Mouse (Mus musculus) megakaryocyte, embryonic 14.5 days (primary cell): ENCODE data around the gene Ankrd6.

Experiments
- FLI1 ChIP-seq: IDR thresholded peaks from 2 replicates; pipeline ENCODE4 v1.6.1; 2012; ENCODE audit warnings: low read length, inconsistent platforms, mixed read lengths
- GATA1 ChIP-seq: IDR thresholded peaks from 3 replicates; pipeline ENCODE4 v1.6.1; 2012; ENCODE audit warnings: mixed read lengths, low read length, inconsistent platforms, borderline replicate concordance

GRCm38 (mm10) chr4:32787110-32787509 lies 163.5 kb downstream of the Ankrd6 start:
- TF ChIP-seq GATA1 (no peak), FLI1 (no peak)
